Mouse (Mus musculus) forebrain, embryonic 12.5 days (tissue): ENCODE results near the gene Flt4. TPM values are rescaled to one million over a fixed set of nuclear protein-coding genes. Genes with fewer than 3 reads are reported as not detected.

Experiments used
- ATAC-seq: fragments of 200-750 bp; cut with Nextera tagmentation; 2 replicates; pipeline ENCODE4 v1.8.0; 2017; ENCODE audit warnings: moderate TSS enrichment; ENCODE audit not compliant: low FRiP score
- H3K27ac ChIP-seq: fragments of 300-500 bp; sonication (generic); 2 replicates; pipeline ENCODE4 v1.5.1; 2016; ENCODE audit warnings: mild to moderate bottlenecking
- H3K27me3 ChIP-seq: fragments of 300-500 bp; sonication (generic); 2 replicates; pipeline ENCODE4 v1.6.1; 2016; ENCODE audit warnings: mild to moderate bottlenecking
- H3K36me3 ChIP-seq: fragments of 300-500 bp; sonication (generic); replicated peaks from 2 replicates; pipeline ENCODE4 v1.6.1; 2016; ENCODE audit warnings: mild to moderate bottlenecking
- H3K4me1 ChIP-seq: fragments of 300-500 bp; sonication (generic); 2 replicates; pipeline ENCODE4 v1.6.1; 2016
- H3K4me2 ChIP-seq: fragments of 300-500 bp; sonication (generic); 2 replicates; pipeline ENCODE4 v1.6.1; 2016; ENCODE audit warnings: mild to moderate bottlenecking, moderate library complexity
- H3K4me3 ChIP-seq: fragments of 300-500 bp; sonication (generic); replicated peaks from 2 replicates; pipeline ENCODE4 v1.5.1; 2016; ENCODE audit warnings: mild to moderate bottlenecking
- H3K9ac ChIP-seq: fragments of 300-500 bp; sonication (generic); 2 replicates; pipeline ENCODE4 v1.6.1; 2016; ENCODE audit warnings: mild to moderate bottlenecking
- H3K9me3 ChIP-seq: fragments of 300-500 bp; sonication (generic); 2 replicates; pipeline ENCODE4 v1.6.1; 2016
- WGBS: fragments of 180-500 bp; shearing (Covaris S2); methylation state at CpG from one replicate; pipeline ENCODE4 v1.1.7; 2016; 5-methylcytosine and 5-hydroxymethylcytosine counted together
- polyA plus RNA-seq: library from polyadenylated mRNA; unstranded; fragments of >200 nt; fragmentation: Nextera tagmentation; extraction: Ambion mirVana; gene quantifications from 2 replicates; pipeline ENCODE4 v1.2.1, GENCODE M21; 2016

Flt4 gene
- polyA plus RNA-seq, 1 experiment from 2014 or later = 2.3 TPM

GRCm38 (mm10) chr11:49650994-49651761 is 42.1 kb downstream of the Flt4 start:
- no peak overlapping the region for H3K4me2 ChIP-seq

GRCm38 (mm10) chr11:49651762-49652322 is 42.8 kb downstream of the Flt4 start:
- H3K27ac ChIP-seq = no peak overlapping the region
- WGBS = 83% methylated on average over 10 of the region's 10 CpGs
- no peak for ATAC-seq
- no peak overlapping the region for H3K4me2 ChIP-seq
- H3K9me3 ChIP-seq = no peaks in the 10 kb centered on the region
- H3K4me3 ChIP-seq = no peak overlapping the region
- no peaks in the 10 kb centered on the region for H3K36me3 ChIP-seq
- no peak overlapping the region for H3K9ac ChIP-seq
- H3K4me1 ChIP-seq = peaks cover 3% of the 10 kb centered on the region; the same call in 1 of the 2 replicates
- H3K27me3 ChIP-seq = no peaks in the 10 kb centered on the region

More at GRCm38 (mm10) chr11:49650994-49651761, 42.1 kb downstream of the Flt4 start:
- no peaks in the 10 kb centered on the region for H3K27me3 ChIP-seq
- no peaks in the 10 kb centered on the region for H3K9me3 ChIP-seq
- no peak overlapping the region for H3K9ac ChIP-seq
- no peak overlapping the region for H3K4me3 ChIP-seq
- H3K4me1 ChIP-seq = peaks cover 3% of the 10 kb centered on the region; the same call in 1 of the 2 replicates
- WGBS = 80% methylated on average over 16 of the region's 16 CpGs
- no peaks in the 10 kb centered on the region for H3K36me3 ChIP-seq
- 0 out of 2 replicates have a peak, but pooled peaks have one; percentile 9 for ATAC-seq
- H3K27ac ChIP-seq = no peak overlapping the region

GRCm38 (mm10) chr11:49652401-49653078 is 43.5 kb downstream of the Flt4 start:
- no peak overlapping the region for H3K9ac ChIP-seq
- H3K27me3 ChIP-seq = no peaks in the 10 kb centered on the region
- H3K9me3 ChIP-seq = no peaks in the 10 kb centered on the region
- no peaks in the 10 kb centered on the region for H3K36me3 ChIP-seq
- no peak overlapping the region for H3K27ac ChIP-seq
- H3K4me2 ChIP-seq = peak overlapping the region; percentile 27; the same call in 1 of the 2 replicates
- peak; percentile 72 for ATAC-seq
- 27% methylated on average over 19 of the region's 19 CpGs for WGBS
- peaks cover 3% of the 10 kb centered on the region; the same call in 1 of the 2 replicates for H3K4me1 ChIP-seq
- no peak overlapping the region for H3K4me3 ChIP-seq

GRCm38 (mm10) chr11:49653079-49653408 is 44.0 kb downstream of the Flt4 start:
- no peak overlapping the region for H3K4me3 ChIP-seq
- H3K27me3 ChIP-seq = no peaks in the 10 kb centered on the region
- no peak overlapping the region for H3K27ac ChIP-seq
- no peak for ATAC-seq
- no peak overlapping the region for H3K9ac ChIP-seq
- H3K4me2 ChIP-seq = peak overlapping the region; percentile 27
- WGBS = 46% methylated on average over 11 of the region's 11 CpGs
- H3K9me3 ChIP-seq = no peaks in the 10 kb centered on the region
- peaks cover 3% of the 10 kb centered on the region; the same call in 1 of the 2 replicates for H3K4me1 ChIP-seq
- H3K36me3 ChIP-seq = no peaks in the 10 kb centered on the region

- ATAC-seq = no peak
- no peak overlapping the region for H3K9ac ChIP-seq
- H3K27me3 ChIP-seq = no peaks in the 10 kb centered on the region
- no peak overlapping the region for H3K4me2 ChIP-seq
- no peaks in the 10 kb centered on the region for H3K9me3 ChIP-seq
- WGBS = 88% methylated on average over 5 of the region's 5 CpGs
- H3K4me1 ChIP-seq = peaks cover 3% of the 10 kb centered on the region; the same call in 1 of the 2 replicates
- no peaks in the 10 kb centered on the region for H3K36me3 ChIP-seq
- H3K27ac ChIP-seq = no peak overlapping the region
- H3K4me3 ChIP-seq = no peak overlapping the region
Measured at GRCm38 (mm10) chr11:49654651-49655050, 45.6 kb downstream of the Flt4 start.

GRCm38 (mm10) chr11:49655501-49655900 is 46.4 kb downstream of the Flt4 start:
- no peaks in the 10 kb centered on the region for H3K9me3 ChIP-seq
- H3K27ac ChIP-seq = no peak overlapping the region
- no peak overlapping the region for H3K9ac ChIP-seq
- H3K4me3 ChIP-seq = no peak overlapping the region
- H3K27me3 ChIP-seq = no peaks in the 10 kb centered on the region
- no peak for ATAC-seq
- no peaks in the 10 kb centered on the region for H3K36me3 ChIP-seq
- no peak overlapping the region for H3K4me2 ChIP-seq
- peaks cover 3% of the 10 kb centered on the region; the same call in 1 of the 2 replicates for H3K4me1 ChIP-seq

GRCm38 (mm10) chr11:49658065-49658464 is 49.0 kb downstream of the Flt4 start:
- Histone ChIP-seq H3K9ac (no peak overlapping the region), H3K27me3 (no peaks in the 10 kb centered on the region), H3K4me2 (no peak overlapping the region), H3K4me3 (no peak overlapping the region), H3K27ac (no peak overlapping the region), H3K4me1 (peaks cover under 1% of the 10 kb centered on the region; the same call in 1 of the 2 replicates), H3K36me3 (no peaks in the 10 kb centered on the region), H3K9me3 (no peaks in the 10 kb centered on the region)
- 82% methylated on average over 4 of the region's 4 CpGs for WGBS
- no peak for ATAC-seq

GRCm38 (mm10) chr11:49658791-49659469 is 49.9 kb downstream of the Flt4 start:
- Histone ChIP-seq H3K9me3 (no peaks in the 10 kb centered on the region), H3K4me2 (no peak overlapping the region), H3K4me1 (no peaks in the 10 kb centered on the region), H3K4me3 (no peak overlapping the region), H3K27me3 (no peaks in the 10 kb centered on the region), H3K36me3 (no peaks in the 10 kb centered on the region), H3K9ac (no peak overlapping the region), H3K27ac (no peak overlapping the region)
- 74% methylated on average over 10 of the region's 10 CpGs for WGBS
- ATAC-seq = no peak

GRCm38 (mm10) chr11:49659470-49659799 is 50.4 kb downstream of the Flt4 start:
- no peaks in the 10 kb centered on the region for H3K36me3 ChIP-seq
- H3K4me2 ChIP-seq = no peak overlapping the region
- ATAC-seq = no peak
- H3K27ac ChIP-seq = no peak overlapping the region
- H3K9ac ChIP-seq = no peak overlapping the region
- H3K4me3 ChIP-seq = no peak overlapping the region
- H3K27me3 ChIP-seq = no peaks in the 10 kb centered on the region
- 68% methylated on average over 7 of the region's 7 CpGs for WGBS
- no peaks in the 10 kb centered on the region for H3K4me1 ChIP-seq
- H3K9me3 ChIP-seq = no peaks in the 10 kb centered on the region

- no peaks in the 10 kb centered on the region for H3K27me3 ChIP-seq
- H3K4me3 ChIP-seq = no peak overlapping the region
- H3K9me3 ChIP-seq = no peaks in the 10 kb centered on the region
- no peak overlapping the region for H3K9ac ChIP-seq
- H3K27ac ChIP-seq = no peak overlapping the region
- no peaks in the 10 kb centered on the region for H3K36me3 ChIP-seq
- no peak overlapping the region for H3K4me2 ChIP-seq
- H3K4me1 ChIP-seq = no peaks in the 10 kb centered on the region
- WGBS = 63% methylated on average over 15 of the region's 15 CpGs
- no peak for ATAC-seq
Measured at GRCm38 (mm10) chr11:49662292-49662780, 53.3 kb downstream of the Flt4 start.

GRCm38 (mm10) chr11:49663310-49663709 is 54.2 kb downstream of the Flt4 start, which contains the start of gene Scgb3a1:
Gene Scgb3a1 (plus strand): TSS chr11:49663610.
- no peaks in the 10 kb centered on the region for H3K9me3 ChIP-seq
- ATAC-seq = 0 out of 2 replicates have a peak, but pooled peaks have one; percentile 33

More at GRCm38 (mm10) chr11:49663310-49663709, 54.2 kb downstream of the Flt4 start, which contains the start of gene Scgb3a1:
- Histone ChIP-seq H3K4me2 (no peak within 1 kb of the TSS), H3K9ac (no peak within 1 kb of the TSS), H3K4me1 (no peaks in the 10 kb centered on the region), H3K27ac (no peak within 1 kb of the TSS), H3K36me3 (peaks cover under 1% of the 10 kb centered on the region; the same call in 1 of the 2 replicates), H3K27me3 (no peaks in the 10 kb centered on the region), H3K4me3 (no peak within 1 kb of the TSS)
- 87% methylated on average over 5 of the region's 5 CpGs for WGBS
